Mouse (Mus musculus) heart, embryonic 10.5 days (tissue): ENCODE measurements around the gene Gm20521. TPM values are rescaled to one million over a fixed set of nuclear protein-coding genes. Genes with fewer than 3 reads are reported as not detected.
"Not testable (repeated sequence)": the region's sequence is repeated elsewhere in the genome, so short reads cannot be mapped to it uniquely, and the experiment has no call there.

Source experiments
- DNase-seq: peaks from one replicate; pipeline ENCODE4 v3.0.0-alpha.2; 2017; ENCODE audit warnings: low spot score
- H3K27ac ChIP-seq: fragments of 300-500 bp; sonication (generic); 2 replicates; pipeline ENCODE4 v1.5.1; 2016; ENCODE audit warnings: mild to moderate bottlenecking
- H3K27me3 ChIP-seq: fragments of 300-500 bp; sonication (generic); 2 replicates; pipeline ENCODE4 v1.6.1; 2016; ENCODE audit warnings: mild to moderate bottlenecking; ENCODE audit not compliant: poor library complexity, insufficient read depth, severe bottlenecking
- H3K36me3 ChIP-seq: fragments of 300-500 bp; sonication (generic); 2 replicates; pipeline ENCODE4 v1.6.1; 2016; ENCODE audit warnings: mild to moderate bottlenecking, moderate library complexity
- H3K4me1 ChIP-seq: fragments of 300-500 bp; sonication (generic); 2 replicates; pipeline ENCODE4 v1.6.1; 2016; ENCODE audit warnings: mild to moderate bottlenecking
- H3K4me3 ChIP-seq: fragments of 300-500 bp; sonication (generic); 2 replicates; pipeline ENCODE4 v1.5.1; 2016; ENCODE audit warnings: mild to moderate bottlenecking, moderate library complexity
- H3K9me3 ChIP-seq: fragments of 300-500 bp; sonication (generic); 2 replicates; pipeline ENCODE4 v1.6.1; 2016; ENCODE audit warnings: mild to moderate bottlenecking, moderate library complexity
- WGBS: fragments of 180-500 bp; shearing (Covaris S2); methylation state at CpG from one replicate; pipeline ENCODE4 v1.1.7; 2016; 5-methylcytosine and 5-hydroxymethylcytosine counted together
- polyA plus RNA-seq: library from polyadenylated mRNA; unstranded; fragments of >200 nt; fragmentation: Nextera tagmentation; extraction: Ambion mirVana; gene quantifications from 2 replicates; pipeline ENCODE4 v1.2.1, GENCODE M21; 2016

The Gm20521 gene
- polyA plus RNA-seq, 1 experiment from 2014 or later: not detected

- no peak overlapping the region for H3K4me3 ChIP-seq
- H3K9me3 ChIP-seq: no peaks in the 10 kb centered on the region
- H3K27ac ChIP-seq: no peak overlapping the region
- peaks cover 14% of the 10 kb centered on the region; the same call in 1 of the 2 replicates for H3K4me1 ChIP-seq
- H3K27me3 ChIP-seq: no peaks in the 10 kb centered on the region
- peaks cover 96% of the 10 kb centered on the region for H3K36me3 ChIP-seq
- DNase-seq: no peak
- WGBS: 48% methylated on average over 2 of the region's 2 CpGs
These were observed 61.7 kb downstream of the Gm20521 start for GRCm38 (mm10) chr14:54944939-54945338.

GRCm38 (mm10) chr14:54945975-54946704 is 62.9 kb downstream of the Gm20521 start:
- DNase-seq: no peak
- H3K9me3 ChIP-seq: no peaks in the 10 kb centered on the region
- peaks cover 14% of the 10 kb centered on the region; the same call in 1 of the 2 replicates for H3K4me1 ChIP-seq
- WGBS: 48% methylated on average over 19 of the region's 19 CpGs
- no peak overlapping the region for H3K4me3 ChIP-seq
- peaks cover 95% of the 10 kb centered on the region for H3K36me3 ChIP-seq
- no peak overlapping the region for H3K27ac ChIP-seq
- H3K27me3 ChIP-seq: no peaks in the 10 kb centered on the region

GRCm38 (mm10) chr14:54947008-54947407 is 63.8 kb downstream of the Gm20521 start:
- WGBS: 82% methylated on average over 11 of the region's 11 CpGs
- peaks cover 14% of the 10 kb centered on the region; the same call in 1 of the 2 replicates for H3K4me1 ChIP-seq
- H3K27ac ChIP-seq, H3K9me3 ChIP-seq, H3K4me3 ChIP-seq, H3K27me3 ChIP-seq, DNase-seq: not testable (repeated sequence)
- H3K36me3 ChIP-seq: peaks cover 93% of the 10 kb centered on the region

Other genes with a start within 250 kb of the Gm20521 start
- gene Gm17606, start 242.5 kb upstream of the Gm20521 start, polyA plus RNA-seq: not detected in 2 replicates
- 2.5 and 4.4 TPM in 2 replicates for gene Cdh24, start 242.1 kb upstream of the Gm20521 start, polyA plus RNA-seq
- gene 1700123O20Rik, start 197.2 kb upstream of the Gm20521 start, polyA plus RNA-seq: 64.6 and 79.7 TPM in 2 replicates
- 80.3 and 110 TPM in 2 replicates for gene Acin1, start 196.5 kb upstream of the Gm20521 start, polyA plus RNA-seq
- gene Gm29776, start 184.6 kb upstream of the Gm20521 start, polyA plus RNA-seq: 0.10 and 0.38 TPM in 2 replicates
- not detected in 2 replicates for gene Cebpe, start 171.3 kb upstream of the Gm20521 start, polyA plus RNA-seq
- gene Slc7a8, start 101.5 kb upstream of the Gm20521 start, polyA plus RNA-seq: 2.4 and 2.7 TPM in 2 replicates
- not detected in 2 replicates for gene Rnf212b, start 69.3 kb upstream of the Gm20521 start, polyA plus RNA-seq
- 10.3 and 11.0 TPM in 2 replicates for gene Homez, start 12.5 kb upstream of the Gm20521 start, polyA plus RNA-seq
- 0.98 and 1.00 TPM in 2 replicates for gene Ppp1r3e, start 5.9 kb upstream of the Gm20521 start, polyA plus RNA-seq
- 2.8 and 3.0 TPM in 2 replicates for gene Bcl2l2, start 64 bp upstream of the Gm20521 start, polyA plus RNA-seq
- 89.8 and 162 TPM in 2 replicates for gene Pabpn1, start 9.1 kb downstream of the Gm20521 start, polyA plus RNA-seq
- 42.1 and 52.4 TPM in 2 replicates for gene Slc22a17, start 29.7 kb downstream of the Gm20521 start, polyA plus RNA-seq
- 16.7 and 23.5 TPM in 2 replicates for gene Efs, start 42.7 kb downstream of the Gm20521 start, polyA plus RNA-seq
- not detected in 2 replicates for gene Il25, start 49.3 kb downstream of the Gm20521 start, polyA plus RNA-seq
- 0.97 and 1.5 TPM in 2 replicates for gene Cmtm5, start 52.8 kb downstream of the Gm20521 start, polyA plus RNA-seq
- 2,034 and 3,157 TPM in 2 replicates for gene Myh6, start 83.5 kb downstream of the Gm20521 start, polyA plus RNA-seq
- not detected in 2 replicates for gene Gm17428, start 93.5 kb downstream of the Gm20521 start, polyA plus RNA-seq
- gene Myh7, start 111.2 kb downstream of the Gm20521 start, polyA plus RNA-seq: 2,022 and 5,104 TPM in 2 replicates
- 73.7 and 88.8 TPM in 2 replicates for gene Ngdn, start 132.0 kb downstream of the Gm20521 start, polyA plus RNA-seq
- 3.8 and 4.2 TPM in 2 replicates for gene Zfhx2, start 208.9 kb downstream of the Gm20521 start, polyA plus RNA-seq
- gene Thtpa, start 211.3 kb downstream of the Gm20521 start, polyA plus RNA-seq: 16.1 and 16.4 TPM in 2 replicates
- gene Ap1g2, start 223.2 kb downstream of the Gm20521 start, polyA plus RNA-seq: 15.6 and 18.9 TPM in 2 replicates
- 0.06 and 0.18 TPM in 2 replicates for gene Jph4, start 233.5 kb downstream of the Gm20521 start, polyA plus RNA-seq